Mouse (Mus musculus) stomach, embryonic 15.5 days (tissue): ENCODE results near the gene Serpinb1b. TPM values are rescaled to one million over a fixed set of nuclear protein-coding genes. Genes with fewer than 3 reads are reported as not detected.

ENCODE experiments used
- ATAC-seq: fragments of 200-750 bp; cut with Nextera tagmentation; 2 replicates; pipeline ENCODE4 v1.8.0; 2017; ENCODE audit warnings: low read depth, moderate number of reproducible peaks, moderate TSS enrichment; ENCODE audit not compliant: insufficient read depth, low FRiP score
- H3K27ac ChIP-seq: fragments of 300-500 bp; sonication (generic); 2 replicates; pipeline ENCODE4 v1.5.1; 2015; ENCODE audit warnings: mild to moderate bottlenecking, inconsistent platforms
- H3K27me3 ChIP-seq: fragments of 300-500 bp; sonication (generic); replicated peaks from 2 replicates; pipeline ENCODE4 v1.6.1; 2015; ENCODE audit warnings: inconsistent platforms
- H3K36me3 ChIP-seq: fragments of 300-500 bp; sonication (generic); 2 replicates; pipeline ENCODE4 v1.6.1; 2015; ENCODE audit warnings: inconsistent platforms
- H3K4me1 ChIP-seq: fragments of 300-500 bp; sonication (generic); 2 replicates; pipeline ENCODE4 v1.6.1; 2015; ENCODE audit warnings: inconsistent platforms
- H3K4me2 ChIP-seq: fragments of 300-500 bp; sonication (generic); 2 replicates; pipeline ENCODE4 v1.6.1; 2015; ENCODE audit warnings: mild to moderate bottlenecking, inconsistent platforms
- H3K4me3 ChIP-seq: fragments of 300-500 bp; sonication (generic); replicated peaks from 2 replicates; pipeline ENCODE4 v1.5.1; 2015; ENCODE audit warnings: inconsistent platforms
- H3K9ac ChIP-seq: fragments of 300-500 bp; sonication (generic); 2 replicates; pipeline ENCODE4 v1.6.1; 2015; ENCODE audit warnings: inconsistent platforms
- H3K9me3 ChIP-seq: fragments of 300-500 bp; sonication (generic); 2 replicates; pipeline ENCODE4 v1.6.1; 2016; ENCODE audit warnings: inconsistent platforms
- WGBS: fragments of 180-500 bp; shearing (Covaris S2); methylation state at CpG from one replicate; pipeline ENCODE4 v1.1.7; 2015; 5-methylcytosine and 5-hydroxymethylcytosine counted together
- polyA plus RNA-seq: library from polyadenylated mRNA; unstranded; fragments of >200 nt; fragmentation: Nextera tagmentation; extraction: Ambion mirVana; gene quantifications from 2 replicates; pipeline ENCODE4 v1.2.1, GENCODE M21; 2015

The Serpinb1b gene
- polyA plus RNA-seq, 1 experiment from 2014 or later, result 0.86 TPM

DNA sequence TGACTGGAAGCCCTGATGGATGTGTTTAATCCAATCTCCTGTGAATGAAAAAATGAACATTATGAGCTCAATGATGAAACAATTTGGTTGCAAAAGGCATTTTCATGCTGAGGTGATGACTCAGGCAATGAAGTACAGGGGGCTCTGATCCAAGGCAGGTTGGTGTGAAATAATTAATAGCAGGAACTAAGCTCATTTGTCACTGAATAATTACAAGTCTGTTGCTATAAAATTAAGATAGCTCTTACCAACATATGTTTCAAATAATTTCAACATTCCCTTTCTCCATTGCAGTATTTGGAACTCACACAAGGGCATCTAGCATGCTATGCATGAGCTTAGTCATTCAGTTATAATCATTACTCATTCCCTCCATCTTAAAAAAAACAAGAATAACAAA, 27.3 kb downstream of the Serpinb1b start:
- H3K9ac ChIP-seq, result no peak overlapping the region
- no peaks in the 10 kb centered on the region for H3K27me3 ChIP-seq
- H3K9me3 ChIP-seq, result no peaks in the 10 kb centered on the region
- no peaks in the 10 kb centered on the region for H3K36me3 ChIP-seq
- ATAC-seq, result no peak
- H3K27ac ChIP-seq, result no peak overlapping the region
- no peak overlapping the region for H3K4me3 ChIP-seq
- H3K4me1 ChIP-seq, result no peaks in the 10 kb centered on the region
- H3K4me2 ChIP-seq, result no peak overlapping the region

DNA sequence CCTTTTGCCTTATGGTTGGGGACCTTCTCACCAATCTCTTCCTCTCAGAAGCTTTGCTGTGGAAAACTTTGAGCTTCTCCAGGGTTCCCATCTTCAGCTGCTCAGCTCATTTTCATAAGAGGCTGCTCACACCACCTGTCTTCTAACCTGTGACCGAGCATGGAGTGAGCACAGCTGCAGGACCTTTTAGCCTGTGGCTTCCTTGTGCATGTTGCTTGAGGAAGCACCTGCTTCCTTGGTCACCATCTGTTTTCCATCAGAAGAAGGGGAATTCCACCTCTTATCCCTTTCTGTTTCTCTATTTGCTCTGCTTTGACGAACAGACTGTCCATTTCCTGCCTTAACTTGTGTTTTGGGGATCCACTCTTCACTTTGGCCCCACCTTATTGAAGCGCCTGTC, 34.7 kb downstream of the Serpinb1b start:
- Histone ChIP-seq H3K9ac (no peak overlapping the region), H3K27me3 (no peaks in the 10 kb centered on the region), H3K27ac (no peak overlapping the region), H3K9me3 (no peaks in the 10 kb centered on the region), H3K4me1 (no peaks in the 10 kb centered on the region), H3K36me3 (no peaks in the 10 kb centered on the region), H3K4me2 (no peak overlapping the region), H3K4me3 (no peak overlapping the region)
- WGBS, result 59% methylated on average over 3 of the region's 3 CpGs
- no peak for ATAC-seq

DNA sequence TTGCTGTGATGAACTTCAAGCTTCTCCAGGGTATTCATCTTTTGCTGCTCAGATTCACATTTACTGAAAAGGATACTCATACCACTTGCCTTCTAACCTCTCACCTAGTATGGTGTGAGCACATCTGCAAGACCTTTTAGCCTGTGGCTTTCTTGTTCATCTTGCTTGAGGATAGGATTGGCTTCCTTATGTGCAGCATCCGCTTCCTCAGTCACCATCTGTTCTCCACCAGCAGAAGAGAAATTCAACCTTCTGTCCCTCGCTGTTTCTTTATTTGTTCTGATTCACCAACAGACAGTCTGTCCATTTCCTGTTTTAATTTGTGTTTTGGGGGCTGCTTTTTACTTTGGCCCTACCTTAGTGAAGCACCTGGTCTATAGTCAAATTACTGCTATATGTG, 59.3 kb downstream of the Serpinb1b start:
- no peak for ATAC-seq
- Histone ChIP-seq H3K27ac (no peak overlapping the region), H3K27me3 (no peaks in the 10 kb centered on the region), H3K36me3 (no peaks in the 10 kb centered on the region), H3K9me3 (no peaks in the 10 kb centered on the region), H3K4me1 (no peaks in the 10 kb centered on the region), H3K9ac (no peak overlapping the region), H3K4me3 (no peak overlapping the region), H3K4me2 (no peak overlapping the region)
- WGBS, result 90% methylated on average over 2 of the region's 2 CpGs

DNA sequence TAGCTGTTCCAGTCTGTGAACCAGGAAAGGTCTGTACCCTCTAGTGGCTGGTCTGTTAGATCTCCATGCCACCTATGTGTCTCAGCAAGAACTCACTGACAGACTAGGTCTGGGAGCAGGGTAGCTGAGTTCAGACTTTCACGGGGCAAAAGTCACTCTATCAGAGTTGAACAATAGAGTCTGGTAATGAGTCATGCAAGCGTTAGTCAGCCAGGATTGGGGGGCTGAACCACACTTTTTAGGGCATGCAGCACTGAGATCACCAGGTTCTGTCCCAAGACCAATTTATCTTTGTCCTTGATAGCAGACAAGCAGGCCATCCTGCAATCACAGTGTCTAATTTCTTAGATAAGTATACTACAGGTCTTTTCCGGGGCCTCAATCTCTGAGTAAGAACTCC, 63.1 kb downstream of the Serpinb1b start:
- Histone ChIP-seq H3K4me1 (no peaks in the 10 kb centered on the region), H3K27me3 (no peaks in the 10 kb centered on the region), H3K9ac (no peak overlapping the region), H3K4me2 (no peak overlapping the region), H3K9me3 (no peaks in the 10 kb centered on the region), H3K4me3 (no peak overlapping the region), H3K27ac (no peak overlapping the region), H3K36me3 (no peaks in the 10 kb centered on the region)
- ATAC-seq, result no peak
- WGBS, result 65% methylated on average over 3 of the region's 3 CpGs

Other genes starting within 250 kb of the Serpinb1b start
- gene Serpinb1a, start 227.4 kb upstream of the Serpinb1b start, polyA plus RNA-seq, result 74.9 and 94.2 TPM in 2 replicates
- not detected in 2 replicates for gene Serpinb1c, start 180.4 kb upstream of the Serpinb1b start, polyA plus RNA-seq
- 4.7 and 5.7 TPM in 2 replicates for gene Serpinb6b, start 113.4 kb upstream of the Serpinb1b start, polyA plus RNA-seq
- 9.4 and 10.2 TPM in 2 replicates for gene Serpinb9, start 75.3 kb upstream of the Serpinb1b start, polyA plus RNA-seq
- 0.13 TPM in 1 of 2 replicates, not detected in the other for gene Serpinb9b, start 51.2 kb upstream of the Serpinb1b start, polyA plus RNA-seq
- not detected in 2 replicates for gene Serpinb9c, start 81.2 kb downstream of the Serpinb1b start, polyA plus RNA-seq
- not detected in 2 replicates for gene Serpinb9d, start 114.4 kb downstream of the Serpinb1b start, polyA plus RNA-seq
- not detected in 2 replicates for gene Serpinb9e, start 171.0 kb downstream of the Serpinb1b start, polyA plus RNA-seq
- not detected in 2 replicates for gene Serpinb9f, start 245.5 kb downstream of the Serpinb1b start, polyA plus RNA-seq